Mouse (Mus musculus): Measurements from ENCODE around the gene Maml2.

Maml2 gene

DNA sequence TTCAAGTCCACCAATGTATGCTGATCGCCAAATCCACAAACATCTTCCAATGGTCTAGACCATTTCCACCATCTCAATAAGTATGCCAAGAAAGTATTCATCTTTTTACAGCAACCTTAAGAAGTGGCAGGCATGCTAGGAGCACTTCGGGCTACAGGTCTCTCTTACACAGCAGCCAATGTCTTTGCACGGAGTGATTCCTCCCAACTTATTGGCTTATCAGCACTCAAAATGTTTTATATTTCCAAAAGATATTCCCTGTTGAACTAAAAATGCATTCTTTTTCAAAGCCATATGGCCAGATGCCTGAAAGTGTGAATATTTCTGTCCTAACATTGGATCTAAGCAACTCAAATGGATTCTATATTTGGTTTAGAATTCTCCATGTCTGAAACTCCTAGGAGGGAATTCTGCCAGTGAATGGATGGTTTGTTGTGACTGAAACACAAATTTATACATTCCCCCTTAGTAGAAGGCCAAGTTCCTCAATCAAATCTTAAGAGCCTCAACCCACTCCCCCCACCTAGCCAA lies 326.2 kb downstream of the Maml2 start:
- DNase-seq: no peak

DNA sequence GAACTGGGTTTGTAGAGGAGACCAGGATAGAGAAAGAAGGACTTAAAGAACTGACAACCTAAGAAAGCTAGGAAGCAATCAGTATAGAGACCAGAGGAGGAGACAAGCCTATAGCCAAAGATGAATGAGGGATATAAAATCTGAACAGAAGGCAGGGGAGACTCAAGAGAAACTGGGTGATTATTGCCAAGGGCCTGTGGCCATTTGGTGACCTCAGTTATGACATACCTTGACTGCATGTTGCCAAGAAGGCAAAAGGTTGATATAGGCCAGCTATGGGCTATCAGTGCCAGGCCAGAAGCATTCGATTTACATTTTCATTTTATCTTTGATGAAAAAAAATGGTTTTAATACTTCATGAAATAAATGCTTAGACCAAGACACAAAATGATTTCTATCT lies 327.0 kb downstream of the Maml2 start:
- no peak for DNase-seq

DNA sequence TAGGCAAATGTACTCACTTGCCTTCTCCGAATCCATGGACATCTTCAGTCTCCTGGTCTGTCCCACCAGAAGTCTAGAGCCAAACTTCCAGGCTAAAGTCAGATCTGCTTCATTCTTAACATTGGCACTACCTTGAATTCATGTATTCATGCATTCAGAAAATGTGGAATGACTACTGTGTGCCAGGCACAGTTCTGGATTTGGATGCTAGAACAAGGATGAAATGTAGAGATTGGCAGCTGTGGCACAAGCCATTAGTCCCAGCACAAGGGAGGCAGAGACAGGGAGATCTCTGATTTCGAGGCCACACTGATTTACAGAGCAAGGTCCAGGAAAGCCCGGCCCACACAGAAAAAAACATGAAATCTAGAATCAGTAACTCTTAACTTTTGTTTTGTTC lies 327.5 kb downstream of the Maml2 start:
- no peak for DNase-seq

GRCm38 (mm10) chr9:13626480-13626879 lies 328.7 kb downstream of the Maml2 start:
- DNase-seq: no peak

GRCm38 (mm10) chr9:13633371-13633770 lies 335.6 kb downstream of the Maml2 start:
- no peak for DNase-seq

DNA sequence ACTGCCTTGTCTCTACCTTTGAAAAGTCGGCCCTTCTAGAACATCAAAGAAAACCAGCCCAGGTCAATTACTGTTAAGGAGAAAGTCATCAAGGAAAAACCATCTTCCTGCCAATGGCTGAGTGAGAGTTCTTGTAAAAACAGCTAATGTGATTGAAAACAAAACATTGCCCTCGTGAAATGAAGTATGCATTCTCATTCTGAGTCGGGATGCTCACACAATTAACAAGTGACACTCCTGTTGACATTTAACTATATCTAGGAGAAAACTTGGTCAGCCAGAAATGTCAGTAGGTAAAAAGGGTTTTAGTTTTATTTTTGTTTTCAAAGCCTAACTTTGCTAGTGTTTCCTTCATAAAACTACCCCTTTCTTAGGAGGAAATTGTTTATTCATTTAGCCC lies 341.9 kb downstream of the Maml2 start:
- DNase-seq: no peak

- DNase-seq: no peak
Measured at GRCm38 (mm10) chr9:13645153-13645552, 347.4 kb downstream of the Maml2 start.

- DNase-seq: no peak
Measured at GRCm38 (mm10) chr9:13651065-13651464, 353.3 kb downstream of the Maml2 start.

- DNase-seq: no peak
Measured at GRCm38 (mm10) chr9:13651828-13652227, 354.1 kb downstream of the Maml2 start.

- no peak for DNase-seq
Measured at GRCm38 (mm10) chr9:13652389-13652877, 354.7 kb downstream of the Maml2 start.

DNA sequence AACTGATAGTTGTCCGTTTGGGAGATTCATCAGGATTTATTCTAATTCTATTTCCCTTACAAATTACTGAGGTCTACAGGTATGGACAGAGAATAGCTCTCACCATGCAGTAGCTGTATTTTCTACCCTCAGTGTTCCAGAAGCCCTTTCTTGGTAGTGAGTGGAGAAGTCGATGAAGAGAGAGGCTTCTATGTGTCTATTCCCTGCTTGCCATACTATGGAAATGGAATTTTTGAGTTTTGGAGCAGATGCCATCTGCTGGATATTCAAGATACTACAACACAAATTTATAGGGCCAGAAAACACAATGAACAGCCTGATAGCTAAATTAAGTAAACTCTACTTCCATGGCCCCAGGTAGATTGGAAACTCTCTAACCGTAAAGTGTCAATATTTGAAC lies 355.2 kb downstream of the Maml2 start:
- no peak for DNase-seq

- DNase-seq: no peak
Measured at GRCm38 (mm10) chr9:13661768-13662623, 364.2 kb downstream of the Maml2 start.

DNA sequence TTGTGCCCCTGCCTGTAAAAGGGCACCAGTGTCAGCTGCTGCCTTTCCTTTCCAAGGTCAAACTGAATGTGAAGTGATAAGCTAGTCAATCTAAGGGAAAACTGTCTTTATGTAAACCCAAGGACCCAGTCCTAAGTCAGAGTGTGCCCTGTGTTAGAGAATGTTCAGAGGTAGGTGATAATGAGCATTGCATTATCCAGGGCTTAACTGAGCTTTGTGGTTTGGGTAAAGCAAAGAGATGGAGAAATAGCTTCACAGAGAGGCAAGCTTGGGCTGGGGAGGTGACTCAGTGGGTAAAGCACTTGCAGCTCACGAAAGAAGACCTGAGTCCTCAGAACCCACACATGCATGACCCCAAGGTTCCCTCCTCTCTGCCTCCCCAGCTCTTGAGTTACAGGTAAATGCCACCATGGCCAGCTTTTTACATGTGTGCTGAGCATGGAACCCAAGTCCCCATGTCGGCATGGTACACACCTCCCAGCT lies 367.8 kb downstream of the Maml2 start:
- DNase-seq: no peak

GRCm38 (mm10) chr9:13667955-13668354 lies 370.2 kb downstream of the Maml2 start:
- DNase-seq: no peak

- no peak for DNase-seq
Measured at GRCm38 (mm10) chr9:13668742-13669141, 371.0 kb downstream of the Maml2 start.

- DNase-seq: no peak
Measured at GRCm38 (mm10) chr9:13671125-13671769, 373.5 kb downstream of the Maml2 start.

DNA sequence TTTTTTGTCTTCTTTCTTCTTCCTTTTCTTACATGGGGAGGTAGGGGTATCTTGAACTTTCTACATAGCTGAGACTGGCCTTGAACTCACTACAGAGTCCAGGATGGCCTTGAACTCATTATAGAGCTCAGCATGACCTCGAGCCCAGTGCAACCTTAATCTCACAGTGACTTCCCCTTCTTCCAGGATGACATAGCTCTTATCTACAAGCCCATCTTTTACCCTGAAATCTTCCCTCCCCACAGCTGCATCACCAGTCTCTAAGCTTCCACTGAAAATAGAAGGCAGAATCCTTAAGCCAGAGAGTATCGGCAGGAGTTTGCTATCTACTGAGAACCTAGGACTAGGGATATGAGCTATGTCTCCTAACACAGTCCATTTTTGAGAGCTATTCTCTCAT lies 375.5 kb downstream of the Maml2 start:
- DNase-seq: no peak

DNA sequence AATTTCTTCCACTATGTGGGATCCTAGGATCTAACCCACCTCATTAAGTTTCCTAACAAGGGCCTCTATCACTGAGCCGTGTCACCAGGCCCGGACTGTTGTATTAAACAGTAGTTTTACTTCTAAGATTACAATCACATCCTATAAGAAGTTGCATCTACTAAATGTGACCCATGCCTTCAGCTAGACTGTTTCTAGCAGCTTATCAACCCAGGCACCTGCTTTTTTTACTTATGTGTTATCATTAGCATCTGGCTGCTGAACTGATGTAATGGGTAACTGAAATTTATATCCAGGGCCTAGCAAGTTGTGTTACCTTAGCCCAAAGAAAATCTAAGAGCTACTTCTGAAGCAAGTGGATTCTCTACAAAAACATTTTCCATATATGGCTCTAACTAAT lies 380.3 kb downstream of the Maml2 start:
- no peak for DNase-seq

GRCm38 (mm10) chr9:13679696-13680095 lies 381.9 kb downstream of the Maml2 start:
- DNase-seq: no peak

GRCm38 (mm10) chr9:13681147-13681546 lies 383.4 kb downstream of the Maml2 start:
- DNase-seq: no peak

- no peak for DNase-seq
Measured at GRCm38 (mm10) chr9:13681581-13682038, 383.9 kb downstream of the Maml2 start.

GRCm38 (mm10) chr9:13684327-13684934 lies 386.7 kb downstream of the Maml2 start:
- no peak for DNase-seq

DNA sequence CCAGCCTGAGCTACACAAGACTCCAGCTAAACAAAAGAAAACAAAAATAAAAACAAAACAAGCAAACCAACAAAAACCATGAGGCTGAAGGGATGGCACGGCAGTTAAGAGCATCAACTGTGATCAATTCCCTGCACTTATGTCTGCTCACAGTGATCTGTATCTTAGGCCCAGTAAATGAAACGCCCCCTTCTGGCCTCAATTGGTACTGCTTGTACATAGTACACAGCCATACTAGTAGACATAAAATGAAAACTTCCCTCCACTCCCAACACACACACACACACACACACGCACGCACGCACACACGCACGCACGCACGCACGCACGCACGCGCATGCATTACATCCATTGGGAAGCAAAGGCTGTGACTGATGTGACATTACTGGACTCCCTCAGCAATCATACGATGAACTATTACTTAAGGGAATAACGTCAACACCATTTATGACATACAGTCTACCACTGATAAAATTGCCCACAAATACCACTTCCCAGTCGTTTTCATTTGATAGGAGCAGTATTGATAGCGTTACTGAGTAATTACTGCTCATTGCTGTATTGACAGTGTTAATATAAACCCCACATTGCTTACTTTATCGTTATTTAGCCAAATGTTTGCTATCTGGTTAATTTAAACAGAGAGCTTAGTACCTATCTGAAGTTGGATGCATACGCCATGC lies 389.4 kb downstream of the Maml2 start:
- DNase-seq: peak; percentile 64
